Mouse (Mus musculus): ENCODE results near the gene Ubald1. TPM values are rescaled to one million over a fixed set of nuclear protein-coding genes. Genes with fewer than 3 reads are reported as not detected.

The Ubald1 gene
- total and polyA plus RNA-seq, 2 experiments from 2014 or later: 37.6 to 66.6 TPM

- H3K36me3 ChIP-seq (ENCODE audit: insufficient read depth, low read length): no peaks in the 10 kb centered on the region
- H3K4me2 ChIP-seq (ENCODE audit: low read depth, low read length): no peak overlapping the region
- H3K4me3 ChIP-seq (ENCODE audit: low read length): no peak overlapping the region
- 72% methylated on average over 6 of the region's 6 CpGs for WGBS
- no peak for TF ChIP-seq CTCF (IDR thresholded peaks at IDR 0.05; ENCODE audit: low read depth)
- no peak overlapping the region for H3K27ac ChIP-seq
- H3K9ac ChIP-seq (replicated peaks; ENCODE audit: low read length): no peak overlapping the region
- ATAC-seq (no peak), DNase-seq (ENCODE audit: low spot score) (no peak)
- no peaks in the 10 kb centered on the region for H3K9me3 ChIP-seq (ENCODE audit: low read length)
- no peaks in the 10 kb centered on the region for H3K27me3 ChIP-seq (ENCODE audit: insufficient read depth, low read length)
- peaks cover 13% of the 10 kb centered on the region for H3K4me1 ChIP-seq (ENCODE audit: insufficient read depth, low read length)
Measured at GRCm38 (mm10) chr16:4892171-4892570, 12.1 kb upstream of the Ubald1 start.

- H3K9me3 ChIP-seq (ENCODE audit: low read length): no peaks in the 10 kb centered on the region
- H3K4me1 ChIP-seq (ENCODE audit: insufficient read depth, low read length): peaks cover 14% of the 10 kb centered on the region
- DNase-seq (ENCODE audit: low spot score) (no peak), ATAC-seq (no peak)
- TF ChIP-seq CTCF (IDR thresholded peaks at IDR 0.05; ENCODE audit: low read depth): no peak
- H3K4me2 ChIP-seq (ENCODE audit: low read depth, low read length): no peak overlapping the region
- H3K27ac ChIP-seq: no peak overlapping the region
- no peaks in the 10 kb centered on the region for H3K27me3 ChIP-seq (ENCODE audit: insufficient read depth, low read length)
- H3K4me3 ChIP-seq (ENCODE audit: low read length): no peak overlapping the region
- 63% methylated on average over 4 of the region's 4 CpGs for WGBS
- H3K9ac ChIP-seq (replicated peaks; ENCODE audit: low read length): no peak overlapping the region
- no peaks in the 10 kb centered on the region for H3K36me3 ChIP-seq (ENCODE audit: insufficient read depth, low read length)
Measured at GRCm38 (mm10) chr16:4890201-4890709, 10.1 kb upstream of the Ubald1 start.

- TF ChIP-seq CTCF (IDR thresholded peaks at IDR 0.05; ENCODE audit: low read depth): no peak
- under 1% methylated on average over 8 of the region's 8 CpGs for WGBS
- Histone ChIP-seq H3K4me1 (ENCODE audit: insufficient read depth, low read length) (peaks cover 14% of the 10 kb centered on the region), H3K4me3 (ENCODE audit: low read length) (peak overlapping the region; percentile 93), H3K9me3 (ENCODE audit: low read length) (no peaks in the 10 kb centered on the region), H3K27me3 (ENCODE audit: insufficient read depth, low read length) (no peaks in the 10 kb centered on the region), H3K9ac (replicated peaks; ENCODE audit: low read length) (peak overlapping the region; percentile 95), H3K27ac (peak overlapping the region; percentile 93), H3K36me3 (ENCODE audit: insufficient read depth, low read length) (no peaks in the 10 kb centered on the region), H3K4me2 (ENCODE audit: low read depth, low read length) (peak overlapping the region; percentile 87)
- ATAC-seq: no peak; the same call in 1 of the 2 replicates
- DNase-seq (ENCODE audit: low spot score): no peak
Measured at GRCm38 (mm10) chr16:4886690-4887020, 6.5 kb upstream of the Ubald1 start.

DNA sequence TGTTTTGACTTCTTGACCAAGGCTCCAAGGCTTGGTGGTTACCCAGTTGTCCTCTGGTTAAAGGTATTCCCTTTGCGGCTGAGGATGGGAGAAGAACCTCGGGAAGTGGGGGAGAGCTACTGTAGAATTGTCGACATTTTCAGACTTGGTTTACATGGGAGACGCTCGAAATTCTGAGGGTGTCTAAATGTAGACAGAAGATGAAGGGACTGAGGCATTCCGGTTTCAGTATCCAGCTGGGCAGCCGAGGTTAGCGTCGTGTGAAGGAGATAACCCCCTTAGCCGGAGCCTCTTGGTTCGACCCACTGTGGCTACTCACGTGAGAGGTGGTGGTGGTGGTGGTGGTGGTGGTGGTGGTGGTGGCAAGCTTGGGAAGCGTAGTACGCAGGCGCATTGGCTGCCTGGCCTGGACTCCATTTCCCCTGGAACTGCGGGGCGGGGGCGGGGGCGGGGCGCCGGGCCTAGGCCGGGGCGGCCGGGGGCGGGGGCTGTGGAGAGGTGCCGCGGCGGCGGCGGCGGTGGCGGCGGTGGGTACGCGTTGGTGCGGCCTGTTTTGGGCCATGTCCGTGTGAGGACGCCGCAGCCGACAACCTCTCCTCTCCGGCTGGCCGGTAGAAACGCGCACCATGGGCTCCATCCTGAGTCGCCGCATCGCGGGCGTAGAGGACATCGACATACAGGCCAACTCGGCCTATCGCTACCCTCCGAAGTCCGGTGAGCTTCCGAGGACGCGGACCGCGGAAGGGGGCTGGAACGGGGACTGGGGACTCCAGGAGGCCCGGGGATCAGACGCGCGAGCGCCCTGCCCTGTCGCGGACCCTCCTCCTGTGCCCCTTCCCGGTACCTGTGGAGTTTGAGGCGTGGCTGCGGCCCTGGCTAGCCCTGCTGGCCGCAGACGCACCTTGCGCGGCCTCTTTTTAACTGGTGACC is 5.9 kb upstream of the Ubald1 start, which contains the start of gene Mgrn1:
Gene Mgrn1 (plus strand): TSS at position 490 of the 930 bp plus-strand sequence.
- peak within 1 kb of the TSS; percentile 93 for H3K27ac ChIP-seq
- H3K9ac ChIP-seq (replicated peaks; ENCODE audit: low read length): peak within 1 kb of the TSS; percentile 95
- peak within 1 kb of the TSS; percentile 87 for H3K4me2 ChIP-seq (ENCODE audit: low read depth, low read length)
- TF ChIP-seq CTCF (IDR thresholded peaks at IDR 0.05; ENCODE audit: low read depth): 0 out of 2 replicates have a peak, but pooled peaks have one; percentile 11
- peaks cover 14% of the 10 kb centered on the region for H3K4me1 ChIP-seq (ENCODE audit: insufficient read depth, low read length)
- H3K27me3 ChIP-seq (ENCODE audit: insufficient read depth, low read length): no peaks in the 10 kb centered on the region
- no peaks in the 10 kb centered on the region for H3K36me3 ChIP-seq (ENCODE audit: insufficient read depth, low read length)
- DNase-seq (ENCODE audit: low spot score): peak; percentile 95
- ATAC-seq: peak; percentile 94
- H3K9me3 ChIP-seq (ENCODE audit: low read length): no peaks in the 10 kb centered on the region
- WGBS: under 1% methylated on average over 61 of the region's 74 CpGs
- peak within 1 kb of the TSS; percentile 93 for H3K4me3 ChIP-seq (ENCODE audit: low read length)

GRCm38 (mm10) chr16:4884930-4885329 is 4.8 kb upstream of the Ubald1 start:
- Histone ChIP-seq H3K4me1 (ENCODE audit: insufficient read depth, low read length) (peaks cover 14% of the 10 kb centered on the region), H3K9me3 (ENCODE audit: low read length) (no peaks in the 10 kb centered on the region), H3K4me3 (ENCODE audit: low read length) (no peak overlapping the region), H3K9ac (replicated peaks; ENCODE audit: low read length) (no peak overlapping the region), H3K36me3 (ENCODE audit: insufficient read depth, low read length) (no peaks in the 10 kb centered on the region), H3K27me3 (ENCODE audit: insufficient read depth, low read length) (no peaks in the 10 kb centered on the region), H3K27ac (peak overlapping the region; percentile 93; the same call in 1 of the 2 replicates), H3K4me2 (ENCODE audit: low read depth, low read length) (no peak overlapping the region)
- WGBS: 93% methylated on average over 10 of the region's 10 CpGs
- no peak for TF ChIP-seq CTCF (IDR thresholded peaks at IDR 0.05; ENCODE audit: low read depth)
- DNase-seq (ENCODE audit: low spot score) (no peak), ATAC-seq (no peak)

DNA sequence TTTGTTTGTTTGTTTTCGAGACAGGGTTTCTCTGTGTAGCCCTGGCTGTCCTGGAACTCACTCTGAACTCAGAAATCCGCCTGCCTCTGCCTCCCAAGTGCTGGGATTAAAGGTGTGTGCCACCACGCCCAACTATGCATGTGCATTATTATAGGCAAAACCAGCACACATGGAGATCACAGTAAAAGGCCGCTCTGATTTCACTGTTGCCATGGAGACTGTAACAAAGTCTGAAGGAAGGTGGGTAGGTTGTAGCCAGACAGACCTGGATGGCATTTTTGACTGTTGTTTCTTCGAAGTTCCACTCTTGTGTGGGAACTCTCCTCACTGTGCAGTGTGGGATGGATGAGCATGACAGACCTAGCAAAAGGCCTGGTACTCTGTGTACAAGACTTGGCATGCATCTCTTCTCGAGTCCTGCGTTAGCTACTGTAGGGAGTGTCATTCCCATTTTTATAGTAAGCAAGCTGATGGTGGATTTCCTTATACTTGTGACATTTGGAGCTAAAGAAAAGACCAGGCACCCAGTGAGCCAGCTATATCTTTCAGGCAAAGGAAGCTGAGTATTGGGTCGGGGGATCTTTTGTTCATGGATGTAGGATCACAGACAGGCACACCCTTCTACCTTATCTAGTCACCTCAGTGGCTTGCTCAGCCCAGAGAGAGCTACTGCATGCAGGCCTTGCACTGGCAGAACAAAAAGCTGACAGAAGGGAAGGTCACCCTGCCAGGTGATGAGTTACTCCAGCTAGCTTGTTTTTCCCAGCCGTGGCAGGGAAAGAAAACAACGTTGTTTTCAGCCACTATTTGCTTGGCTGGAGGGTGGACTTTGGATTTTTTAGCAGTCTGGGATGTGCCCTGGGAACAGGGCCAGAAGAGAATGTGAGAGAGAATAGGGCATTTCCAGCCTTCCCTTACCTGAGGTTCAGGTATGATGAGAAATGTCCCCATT is 1.6 kb upstream of the Ubald1 start:
- 77% methylated on average over 10 of the region's 10 CpGs for WGBS
- H3K4me3 ChIP-seq (ENCODE audit: low read length): peak overlapping the region; percentile 81

More for the DNA sequence above, 1.6 kb upstream of the Ubald1 start:
- Histone ChIP-seq H3K9ac (replicated peaks; ENCODE audit: low read length) (peak overlapping the region; percentile 66), H3K36me3 (ENCODE audit: insufficient read depth, low read length) (no peaks in the 10 kb centered on the region), H3K27me3 (ENCODE audit: insufficient read depth, low read length) (no peaks in the 10 kb centered on the region), H3K27ac (peak overlapping the region; percentile 98), H3K4me2 (ENCODE audit: low read depth, low read length) (peak overlapping the region; percentile 63), H3K4me1 (ENCODE audit: insufficient read depth, low read length) (peaks cover 15% of the 10 kb centered on the region), H3K9me3 (ENCODE audit: low read length) (no peaks in the 10 kb centered on the region)
- no peak for TF ChIP-seq CTCF (IDR thresholded peaks at IDR 0.05; ENCODE audit: low read depth)
- ATAC-seq (no peak), DNase-seq (ENCODE audit: low spot score) (no peak)
